Mouse (Mus musculus) myocyte (in vitro differentiated cells): ENCODE measurements at regions not wholly inside any gene's neighbourhood (a gene's known extent, or its start where the extent isn't known, plus 50 kb on each side); places are given as distances from the start of the nearest gene placed in this dataset.
"Not testable (repeated sequence)": the region's sequence is repeated elsewhere in the genome, so short reads cannot be mapped to it uniquely, and the experiment has no call there.

Experiments used
- H3K27me3 ChIP-seq: one replicate; pipeline ENCODE4 v1.6.1; 2011; ENCODE audit not compliant: control insufficient read depth, insufficient read depth, insufficient read length
- H3K36me3 ChIP-seq: one replicate; pipeline ENCODE4 v1.6.1; 2011; ENCODE audit not compliant: control insufficient read depth, insufficient read depth
- H3K4me2 ChIP-seq: one replicate; pipeline ENCODE4 v1.6.1; 2011; ENCODE audit warnings: low read depth, control low read depth
- H3K4me3 ChIP-seq: one replicate; pipeline ENCODE4 v1.5.1; 2011; ENCODE audit warnings: mild to moderate bottlenecking, control low read depth, moderate library complexity
- H3K79me2 ChIP-seq: one replicate; pipeline ENCODE4 v1.6.1; 2011; ENCODE audit not compliant: control insufficient read depth, insufficient read depth
- H3ac ChIP-seq: one replicate; pipeline ENCODE4 v1.6.1; 2011; ENCODE audit not compliant: control insufficient read depth, insufficient read length
- CEBPB ChIP-seq: IDR thresholded peaks from 2 replicates; pipeline ENCODE4 v1.6.1; 2011; ENCODE audit warnings: mild to moderate bottlenecking, moderate library complexity; ENCODE audit not compliant: poor library complexity, insufficient read depth, severe bottlenecking
- E2F4 ChIP-seq: IDR thresholded peaks from one replicate; pipeline ENCODE4 v1.6.1; 2011; ENCODE audit warnings: mild to moderate bottlenecking, control low read depth, moderate library complexity; ENCODE audit not compliant: insufficient read depth
- MAX ChIP-seq: IDR thresholded peaks from one replicate; pipeline ENCODE4 v1.6.1; 2011; ENCODE audit warnings: low read depth, mild to moderate bottlenecking, control low read depth
- MYOD1 ChIP-seq, 3 experiments: IDR thresholded peaks; one replicate each; pipeline ENCODE4 v1.6.1; 2011; ENCODE audit warnings: control low read depth in 2 of 3, low read depth in 2 of 3, mild to moderate bottlenecking in 2 of 3, moderate library complexity in 1 of 3; ENCODE audit not compliant: insufficient read length in 2 of 3, control insufficient read depth in 1 of 3
- MYOG ChIP-seq, 3 experiments: IDR thresholded peaks; one replicate each; pipeline ENCODE4 v1.6.1; 2011; ENCODE audit warnings: control low read depth in 2 of 3, low read depth in 2 of 3, mild to moderate bottlenecking in 2 of 3; ENCODE audit not compliant: insufficient read length in 2 of 3, control insufficient read depth in 1 of 3, insufficient read depth in 1 of 3
- POLR2A ChIP-seq: IDR thresholded peaks from one replicate; pipeline ENCODE4 v1.6.1; 2011; ENCODE audit warnings: low read depth, mild to moderate bottlenecking, control low read depth, moderate library complexity; ENCODE audit not compliant: insufficient read length
- POLR2AphosphoS2 ChIP-seq: IDR thresholded peaks from one replicate; pipeline ENCODE4 v1.6.1; 2011; ENCODE audit warnings: low read depth, control low read depth; ENCODE audit not compliant: insufficient read length
- REST ChIP-seq: IDR thresholded peaks from one replicate; pipeline ENCODE4 v1.6.1; 2011; ENCODE audit warnings: mild to moderate bottlenecking, control low read depth, moderate library complexity; ENCODE audit not compliant: insufficient read depth, insufficient read length
- SRF ChIP-seq: IDR thresholded peaks from one replicate; pipeline ENCODE4 v1.6.1; 2011; ENCODE audit warnings: low read depth; ENCODE audit not compliant: control insufficient read depth, insufficient read length
- TCF12 ChIP-seq: IDR thresholded peaks from one replicate; pipeline ENCODE4 v1.6.1; 2011; ENCODE audit warnings: mild to moderate bottlenecking, control low read depth; ENCODE audit not compliant: poor library complexity, insufficient read depth, severe bottlenecking
- TCF3 ChIP-seq: IDR thresholded peaks from one replicate; pipeline ENCODE4 v1.6.1; 2011; ENCODE audit warnings: low read depth, control low read depth; ENCODE audit not compliant: insufficient read length
- USF1 ChIP-seq: IDR thresholded peaks from one replicate; pipeline ENCODE4 v1.6.1; 2011; ENCODE audit warnings: low read depth, mild to moderate bottlenecking, control low read depth, moderate library complexity

DNA sequence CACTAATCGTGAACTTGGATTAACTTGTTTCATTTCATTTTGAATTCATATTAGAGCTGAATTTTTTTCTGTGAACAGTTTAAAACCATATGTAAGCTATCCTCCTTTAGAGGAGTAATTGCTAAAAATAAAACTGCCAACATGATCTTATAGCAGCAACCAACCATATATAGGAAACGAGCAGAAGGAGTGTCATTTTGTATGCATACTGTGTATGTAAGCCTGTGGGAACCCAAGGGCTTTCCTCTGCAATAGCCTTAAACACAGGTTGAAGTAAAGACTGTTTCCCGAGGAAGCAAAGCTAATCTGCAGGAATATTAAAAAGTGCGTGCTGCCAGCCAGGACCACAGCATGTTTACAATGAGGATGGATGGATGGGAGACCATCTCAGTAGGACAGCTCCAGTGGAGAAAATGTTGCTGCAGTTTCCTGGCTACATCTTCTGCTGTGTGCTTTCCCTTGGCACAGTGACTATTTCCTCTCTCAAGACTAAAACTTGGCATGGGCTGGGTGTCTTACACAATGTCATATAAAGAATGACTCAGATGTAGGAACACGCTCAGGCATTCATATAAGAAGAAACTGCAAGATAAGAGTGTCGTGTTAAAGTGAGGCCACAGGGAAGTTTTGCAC, 244.6 kb upstream of the Tram1l1 start:
- Histone ChIP-seq H3ac (no peak overlapping the region), H3K4me2 (peak overlapping the region; percentile 52), H3K79me2 (no peaks in the 10 kb centered on the region), H3K4me3 (no peak overlapping the region), H3K36me3 (no peaks in the 10 kb centered on the region), H3K27me3 (no peaks in the 10 kb centered on the region)
- TF ChIP-seq MYOD1 (IDR thresholded peaks at IDR 0.05; ENCODE audit: control insufficient read depth in 1 of 3, insufficient read length in 2 of 3, low read depth in 2 of 3) (no peak), CEBPB (peak; percentile 86), MAX (no peak)

DNA sequence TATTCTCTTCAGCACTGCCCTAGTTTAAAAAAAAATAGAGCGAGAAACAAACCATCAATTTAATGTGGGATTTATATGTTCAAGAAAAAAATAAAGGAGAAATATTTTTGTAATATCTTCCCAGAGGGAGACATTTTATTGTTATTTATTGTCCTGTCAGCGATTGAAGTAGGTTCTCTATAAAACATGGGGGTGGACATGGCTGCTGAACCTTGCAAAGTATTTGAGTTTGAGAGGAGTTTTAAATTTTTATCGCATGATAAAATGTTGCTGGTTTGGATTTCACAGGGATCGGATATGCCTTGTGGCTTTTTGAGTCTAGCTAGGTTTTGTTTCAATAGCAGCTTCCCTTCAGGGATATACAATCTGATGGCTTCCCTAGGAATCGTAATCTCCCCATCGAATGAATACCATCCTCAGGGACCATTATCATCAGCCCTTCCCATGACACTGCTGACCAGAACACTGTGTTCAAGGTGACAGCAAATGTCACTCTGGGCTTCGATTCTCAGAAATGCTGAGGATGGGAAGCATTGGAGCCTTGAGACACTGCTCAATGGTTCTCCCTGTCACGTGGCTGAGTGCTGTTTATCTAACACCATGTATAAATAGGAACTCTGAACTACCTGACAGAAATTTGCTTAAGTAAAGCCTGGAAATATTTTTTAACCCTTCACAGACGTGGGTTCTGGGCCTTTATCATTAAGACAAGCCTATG, 228.1 kb upstream of the Tram1l1 start:
- no peaks in the 10 kb centered on the region for H3K27me3 ChIP-seq
- no peaks in the 10 kb centered on the region for H3K79me2 ChIP-seq
- H3K4me3 ChIP-seq, result no peak overlapping the region
- no peak overlapping the region for H3K4me2 ChIP-seq
- H3K36me3 ChIP-seq, result no peaks in the 10 kb centered on the region
- no peak overlapping the region for H3ac ChIP-seq
- TF ChIP-seq REST, result no peak
- peak; percentile 14 for TF ChIP-seq USF1

DNA sequence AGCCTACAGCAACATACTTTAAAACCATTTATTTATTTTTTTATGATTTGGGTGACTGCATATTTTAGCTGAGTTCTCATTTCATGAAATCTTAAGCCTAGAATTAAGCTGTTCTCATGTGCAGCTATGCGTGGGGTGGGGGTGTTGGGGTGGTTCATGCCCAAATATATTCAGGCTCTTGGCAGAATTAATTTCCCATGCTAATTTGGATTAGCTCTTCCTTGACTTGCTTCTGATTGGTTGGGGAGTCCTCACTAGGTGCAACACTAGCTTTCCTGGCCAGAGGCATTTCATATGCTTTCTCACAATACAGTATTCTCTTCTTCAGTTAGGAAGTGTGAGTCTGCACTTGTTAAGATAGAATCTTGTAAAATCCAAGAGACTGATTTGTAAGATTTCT, 206.7 kb upstream of the Tram1l1 start:
- TF ChIP-seq CEBPB (no peak), SRF (no peak), REST (no peak), POLR2A (no peak), MYOD1 (IDR thresholded peaks at IDR 0.05; ENCODE audit: control insufficient read depth in 1 of 3, insufficient read length in 2 of 3, low read depth in 2 of 3) (no peak), TCF12 (no peak), TCF3 (no peak), MYOG (IDR thresholded peaks at IDR 0.05; ENCODE audit: control insufficient read depth in 1 of 3, insufficient read depth in 1 of 3, insufficient read length in 2 of 3, low read depth in 2 of 3) (no peak), MAX (no peak), E2F4 (no peak), POLR2AphosphoS2 (no peak), USF1 (no peak)
- H3K4me2 ChIP-seq, result no peak overlapping the region

DNA sequence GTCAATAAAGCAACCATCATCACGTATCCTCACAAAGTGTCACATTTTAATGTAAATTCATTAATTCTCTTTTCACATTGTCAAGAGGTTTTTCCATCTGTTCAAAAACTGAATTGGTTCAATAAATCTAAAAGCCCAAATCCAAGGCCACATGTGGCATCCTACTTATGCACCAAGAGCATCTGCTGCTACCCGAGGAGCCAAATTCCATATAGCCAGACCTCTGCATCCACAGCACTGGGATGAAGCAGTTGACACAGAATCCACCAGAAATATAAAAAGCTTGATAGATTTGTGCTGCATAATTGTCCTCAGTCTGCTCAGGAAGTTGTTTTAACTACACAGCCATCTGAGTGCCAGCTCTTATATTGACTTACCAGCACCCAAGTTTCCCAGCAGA, 164.4 kb upstream of the Tram1l1 start:
- Histone ChIP-seq H3K36me3 (no peaks in the 10 kb centered on the region), H3K27me3 (no peaks in the 10 kb centered on the region), H3ac (no peak overlapping the region), H3K4me3 (no peak overlapping the region), H3K4me2 (no peak overlapping the region), H3K79me2 (no peaks in the 10 kb centered on the region)
- TF ChIP-seq MYOG (IDR thresholded peaks at IDR 0.05; ENCODE audit: control insufficient read depth in 1 of 3, insufficient read depth in 1 of 3, insufficient read length in 2 of 3, low read depth in 2 of 3) (no peak), SRF (no peak), MYOD1 (IDR thresholded peaks at IDR 0.05; ENCODE audit: control insufficient read depth in 1 of 3, insufficient read length in 2 of 3, low read depth in 2 of 3) (no peak), TCF12 (no peak)

More for the DNA sequence above, 206.7 kb upstream of the Tram1l1 start:
- Histone ChIP-seq H3K27me3 (no peaks in the 10 kb centered on the region), H3K79me2 (no peaks in the 10 kb centered on the region), H3ac (no peak overlapping the region), H3K4me3 (no peak overlapping the region), H3K36me3 (no peaks in the 10 kb centered on the region)

DNA sequence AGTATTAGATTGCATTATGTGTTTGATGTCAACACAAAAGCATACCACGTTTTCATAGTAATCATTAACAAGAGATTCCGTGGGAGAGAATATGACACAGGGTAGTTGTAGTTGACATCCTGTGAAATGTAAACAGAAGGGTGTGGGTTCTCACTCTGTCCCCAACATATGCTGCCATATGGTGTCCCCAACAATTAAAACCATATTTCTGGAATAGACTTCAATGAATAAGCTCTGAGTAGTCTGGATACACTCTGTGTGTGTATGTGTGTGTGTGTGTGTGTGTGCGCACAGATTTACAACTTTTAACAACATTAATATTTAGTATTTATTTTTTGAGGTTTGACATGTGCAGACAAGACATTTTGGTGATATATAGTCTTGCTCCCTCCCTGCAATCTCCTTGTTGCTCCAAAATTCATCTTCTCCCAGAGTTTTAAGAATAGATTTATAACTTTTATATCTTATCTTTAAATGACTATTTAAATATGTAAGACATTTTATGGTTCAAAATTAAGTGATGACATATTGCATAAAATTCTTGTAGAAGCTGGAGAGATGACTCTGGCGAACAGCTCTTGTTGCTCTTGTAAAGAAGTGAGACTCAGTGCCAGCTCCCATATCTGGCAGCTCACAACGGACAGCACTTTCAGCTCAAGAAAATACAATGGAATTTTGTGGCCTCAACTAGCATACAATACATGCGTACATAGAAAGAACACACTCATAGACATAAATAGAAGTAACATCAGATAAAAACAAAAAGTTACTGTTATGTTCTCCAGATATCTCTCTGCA, 162.6 kb upstream of the Tram1l1 start:
- Histone ChIP-seq H3K36me3 (no peaks in the 10 kb centered on the region), H3K79me2 (no peaks in the 10 kb centered on the region), H3ac (no peak overlapping the region), H3K4me2 (no peak overlapping the region), H3K27me3 (no peaks in the 10 kb centered on the region), H3K4me3 (no peak overlapping the region)
- TF ChIP-seq SRF (no peak), TCF3 (no peak), E2F4 (no peak), TCF12 (no peak), CEBPB (no peak), POLR2A (no peak), USF1 (no peak), MAX (no peak), MYOG (IDR thresholded peaks at IDR 0.05; ENCODE audit: control insufficient read depth in 1 of 3, insufficient read depth in 1 of 3, insufficient read length in 2 of 3, low read depth in 2 of 3) (no peak), POLR2AphosphoS2 (no peak), MYOD1 (IDR thresholded peaks at IDR 0.05; ENCODE audit: control insufficient read depth in 1 of 3, insufficient read length in 2 of 3, low read depth in 2 of 3) (no peak), REST (no peak)

DNA sequence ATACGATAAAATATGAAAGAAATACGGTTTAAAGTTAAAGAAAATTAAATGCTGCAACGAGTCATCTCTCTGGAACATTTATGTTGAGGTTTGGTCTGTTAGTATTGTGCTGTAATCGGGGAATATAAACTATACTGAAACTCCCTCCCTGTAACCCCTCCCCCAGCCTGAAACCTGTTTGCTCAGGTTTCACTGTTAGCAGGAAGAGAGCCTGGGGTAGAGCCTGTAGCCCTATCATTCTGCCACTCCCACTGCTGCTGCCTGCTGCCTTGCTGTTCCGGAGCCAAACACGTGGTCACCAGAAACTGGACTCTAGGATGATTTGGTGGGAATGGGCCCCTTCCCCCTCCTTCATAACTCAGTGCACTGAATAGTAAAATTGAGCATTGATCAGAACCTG, 127.3 kb upstream of the Tram1l1 start:
- H3K4me3 ChIP-seq, H3ac ChIP-seq, H3K27me3 ChIP-seq, H3K4me2 ChIP-seq, H3K36me3 ChIP-seq, H3K79me2 ChIP-seq: not testable (repeated sequence)

DNA sequence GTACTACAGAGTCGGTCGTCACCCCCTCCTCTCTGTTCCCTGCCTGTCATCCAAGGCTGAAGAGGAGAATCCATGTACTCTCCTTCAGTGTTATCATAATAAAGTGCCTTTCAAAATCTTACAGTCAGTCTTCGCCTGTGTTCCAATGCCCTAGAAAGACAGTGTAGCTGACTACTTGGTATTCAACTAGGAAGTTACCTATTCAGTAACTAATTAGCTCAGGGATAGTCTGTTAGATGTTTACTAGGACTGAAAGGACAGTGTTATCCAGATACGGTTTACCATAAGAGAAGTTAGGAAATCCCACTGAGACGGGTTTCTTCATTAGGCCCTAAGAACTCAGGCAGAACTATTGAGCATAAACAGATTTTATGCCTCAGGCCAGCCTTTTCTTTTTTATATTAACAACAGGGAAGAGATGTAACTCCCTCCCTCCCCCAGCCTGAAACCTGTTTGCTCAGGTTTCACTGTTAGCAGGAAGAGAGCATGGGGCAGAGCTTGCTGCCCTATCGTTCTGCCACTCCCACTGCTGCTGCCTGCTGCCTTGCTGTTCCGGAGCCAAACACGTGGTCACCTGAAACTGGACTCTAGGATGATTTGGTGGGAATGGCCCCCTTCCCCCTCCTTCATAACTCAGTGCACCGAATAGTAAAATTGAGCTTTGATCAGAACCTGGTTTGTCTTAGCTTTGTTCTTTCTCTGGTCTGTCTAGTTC, 120.3 kb upstream of the Tram1l1 start:
- H3K4me2 ChIP-seq, H3K27me3 ChIP-seq, H3K79me2 ChIP-seq: not testable (repeated sequence)

More for the DNA sequence above, 120.3 kb upstream of the Tram1l1 start:
- H3K4me3 ChIP-seq, H3ac ChIP-seq, H3K36me3 ChIP-seq: not testable (repeated sequence)
